Mouse (Mus musculus): Measurements from ENCODE around the gene S1pr4.

Gene S1pr4

DNA sequence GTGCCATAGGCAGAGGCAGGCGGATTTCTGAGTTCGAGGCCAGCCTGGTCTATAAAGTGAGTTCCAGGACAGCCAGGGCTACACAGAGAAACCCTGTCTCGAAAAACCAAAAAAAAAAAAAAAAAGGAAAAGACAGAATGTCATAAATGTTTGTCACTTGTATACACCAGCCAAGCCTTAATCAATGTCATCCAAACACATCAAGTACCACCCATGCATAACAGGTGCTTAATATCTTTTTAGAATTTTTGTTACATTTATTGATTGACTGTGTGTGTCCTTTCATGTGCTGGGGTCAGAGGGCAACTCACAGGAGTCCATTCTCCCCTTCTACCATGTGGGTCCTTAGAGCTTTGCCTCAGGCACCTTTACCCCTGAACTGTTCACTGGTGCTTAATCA, at the start of gene S1pr4:
S1pr4 (minus strand) TSS at position 101 of the 400 bp plus-strand sequence.
- DNase-seq (ENCODE audit: low read depth), result no peak

DNA sequence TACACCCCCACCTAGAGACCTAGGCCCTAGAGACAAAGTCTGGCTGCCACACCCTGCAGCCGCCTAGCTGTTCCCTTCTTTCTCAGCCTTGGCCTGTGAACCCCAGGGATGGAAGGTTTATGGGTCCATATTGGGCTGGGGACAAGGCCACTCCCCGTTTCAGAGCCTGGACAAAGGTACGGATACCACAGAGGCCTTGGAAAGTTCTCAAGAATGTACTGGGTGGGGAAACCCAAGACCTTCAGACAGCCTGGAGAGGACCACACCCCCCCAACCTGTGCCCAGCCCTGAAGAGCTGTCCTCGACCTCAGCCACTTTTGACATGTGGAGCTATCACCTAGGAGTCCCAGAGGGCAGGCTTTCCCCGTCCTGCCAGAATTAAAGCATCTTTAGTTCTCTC, 49.0 kb upstream of the S1pr4 start:
- DNase-seq (ENCODE audit: low read depth), result no peak

DNA sequence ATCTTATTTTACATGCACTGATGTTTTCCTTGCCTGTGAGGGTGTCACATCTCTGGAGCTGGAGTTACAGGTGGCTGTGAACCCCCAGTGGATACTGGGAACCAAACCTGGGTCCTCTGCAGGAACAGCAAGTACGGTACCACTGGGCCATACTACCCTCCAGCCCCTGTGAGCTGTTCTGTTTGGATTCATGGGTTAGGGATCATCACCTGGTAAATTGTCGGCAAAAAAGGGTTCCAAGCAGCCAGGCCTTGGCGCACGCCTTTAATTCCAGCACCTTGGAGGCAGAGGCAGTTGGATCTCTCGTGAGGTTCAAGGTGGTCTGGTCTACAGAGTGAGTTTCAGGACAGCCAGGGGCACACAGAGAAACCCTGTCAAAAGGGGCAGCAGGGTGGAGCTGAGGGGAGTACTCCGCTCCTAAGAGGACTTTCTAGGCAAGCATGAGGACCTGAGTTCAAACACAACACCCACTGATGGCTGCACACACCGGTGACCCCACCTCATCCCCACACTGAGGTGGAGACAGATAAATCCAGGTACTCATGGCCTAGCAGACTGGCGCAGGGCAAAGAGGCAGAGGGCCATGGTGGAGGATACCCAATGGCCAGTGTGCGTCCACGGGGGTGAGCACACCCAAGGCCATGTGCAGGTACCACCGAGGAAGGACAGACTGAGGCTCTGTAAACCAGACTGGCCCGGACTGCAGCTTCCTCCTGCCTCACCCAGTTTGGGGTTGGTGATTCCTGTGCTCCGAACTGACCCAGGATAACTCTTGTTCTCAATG, 47.0 kb upstream of the S1pr4 start:
- no peak for DNase-seq (ENCODE audit: low read depth)

DNA sequence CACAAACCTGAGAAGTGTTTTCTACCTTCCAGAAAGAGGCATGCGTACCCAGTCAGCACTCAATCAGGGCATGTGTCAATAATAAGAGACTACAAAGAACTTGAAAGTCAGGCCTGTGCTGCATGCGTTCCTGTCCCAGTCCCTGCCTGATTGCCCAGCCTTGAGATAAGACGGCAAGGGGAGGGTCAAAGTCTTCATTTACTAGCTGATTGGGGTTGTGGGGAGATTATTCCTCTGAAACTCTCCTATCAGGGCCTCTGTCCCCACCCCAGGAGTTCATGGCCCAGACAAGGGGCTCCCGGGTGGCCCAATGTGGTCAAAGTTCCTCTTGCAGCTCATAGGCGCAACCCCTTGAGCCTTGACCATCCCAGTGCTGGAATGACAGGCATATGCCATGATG, 46.4 kb upstream of the S1pr4 start:
- DNase-seq (ENCODE audit: low read depth), result no peak

DNA sequence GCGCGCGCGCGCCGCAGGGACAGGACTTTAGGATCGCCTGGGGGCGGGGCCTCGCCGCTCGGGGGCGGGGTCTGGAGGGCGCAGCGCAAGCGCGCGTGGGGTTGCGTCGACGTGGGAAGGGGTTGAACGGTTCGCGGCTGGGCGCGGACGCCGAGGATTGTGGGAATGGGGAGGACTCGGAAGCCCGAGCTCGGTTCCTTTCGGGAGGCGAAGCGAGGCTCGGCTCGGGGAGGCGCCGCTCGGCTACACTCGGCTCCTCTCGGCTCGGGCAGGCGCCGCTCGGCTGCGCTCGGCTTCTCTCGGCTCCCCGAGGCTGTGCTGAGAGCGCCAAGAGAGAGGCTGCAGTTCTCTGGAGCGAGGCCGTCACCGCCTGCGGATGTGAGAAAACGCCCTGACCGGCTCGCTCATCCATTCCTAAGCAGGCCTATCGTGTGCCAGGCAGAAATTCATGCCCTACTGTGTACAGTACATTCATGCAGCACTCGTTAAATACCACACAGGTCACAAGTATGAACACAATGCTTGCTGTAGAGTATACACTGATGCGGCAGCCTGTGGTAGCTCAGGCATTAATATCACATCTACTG, 45.3 kb upstream of the S1pr4 start, which contains the start of gene Gna11:
Gna11 (minus strand) TSS at position 30 of the 587 bp plus-strand sequence.
- peak; percentile 99 for DNase-seq (ENCODE audit: low read depth)

DNA sequence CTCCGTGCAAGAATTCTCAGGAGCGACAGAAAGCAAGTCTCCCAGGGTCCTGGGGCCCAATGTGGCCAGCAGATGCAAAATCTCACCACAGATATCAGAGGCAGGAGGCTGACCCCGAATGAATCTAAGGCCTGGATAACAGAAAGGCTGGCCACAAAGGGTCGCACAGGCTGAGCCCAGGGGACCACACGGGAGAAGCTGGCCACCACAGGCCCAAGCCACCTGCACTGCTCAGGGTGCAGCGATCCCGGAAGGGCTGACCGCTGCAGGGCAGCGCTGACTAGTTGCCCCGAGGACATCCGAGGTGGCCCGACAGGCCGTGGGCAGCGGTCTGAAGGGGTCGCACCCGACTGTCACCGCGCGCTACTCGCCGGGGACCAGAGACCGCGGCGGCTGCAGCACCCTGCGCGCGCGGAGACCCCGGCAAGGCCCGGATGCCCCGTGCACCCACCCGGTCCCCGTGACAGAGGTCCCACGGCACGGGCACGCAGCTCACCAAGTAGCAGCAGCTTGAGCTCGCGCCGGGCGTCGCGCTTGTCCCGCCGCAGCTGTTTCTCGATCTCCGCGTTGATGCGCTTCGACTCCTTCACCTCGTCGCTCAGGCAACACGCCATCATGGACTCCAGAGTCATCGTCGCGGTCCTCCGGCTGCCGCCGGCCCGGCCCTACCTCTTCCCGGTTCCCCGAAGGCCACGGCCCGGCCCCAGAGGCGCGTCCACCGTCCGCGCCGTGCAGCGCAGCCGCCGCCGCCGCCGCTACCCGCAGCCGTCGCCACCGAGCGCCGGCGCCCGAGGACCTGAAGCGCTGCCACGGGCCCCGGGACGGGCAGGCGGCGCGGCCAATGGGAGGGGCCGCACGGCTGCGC, 44.6 kb upstream of the S1pr4 start:
- DNase-seq (ENCODE audit: low read depth), result no peak

DNA sequence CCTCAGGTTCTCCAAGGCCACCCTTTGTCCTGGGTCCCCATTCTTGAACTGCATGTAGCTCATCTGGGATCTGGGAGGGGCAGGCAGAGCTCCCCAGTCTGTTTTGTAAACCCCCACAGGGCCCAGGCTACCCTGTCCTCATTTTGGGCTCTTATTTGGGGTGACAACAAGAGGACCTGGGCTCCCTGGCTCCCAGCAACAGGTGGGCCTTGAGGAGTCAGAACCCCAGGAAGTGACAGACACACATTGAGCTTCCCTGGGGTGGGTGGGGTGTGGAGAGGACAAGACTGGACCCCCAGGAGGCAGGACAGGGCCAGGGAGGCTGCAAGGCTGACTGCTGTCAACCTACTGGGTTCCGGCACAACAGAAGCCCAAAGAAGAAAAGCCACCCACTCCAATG, 43.7 kb upstream of the S1pr4 start:
- DNase-seq (ENCODE audit: low read depth), result no peak

DNA sequence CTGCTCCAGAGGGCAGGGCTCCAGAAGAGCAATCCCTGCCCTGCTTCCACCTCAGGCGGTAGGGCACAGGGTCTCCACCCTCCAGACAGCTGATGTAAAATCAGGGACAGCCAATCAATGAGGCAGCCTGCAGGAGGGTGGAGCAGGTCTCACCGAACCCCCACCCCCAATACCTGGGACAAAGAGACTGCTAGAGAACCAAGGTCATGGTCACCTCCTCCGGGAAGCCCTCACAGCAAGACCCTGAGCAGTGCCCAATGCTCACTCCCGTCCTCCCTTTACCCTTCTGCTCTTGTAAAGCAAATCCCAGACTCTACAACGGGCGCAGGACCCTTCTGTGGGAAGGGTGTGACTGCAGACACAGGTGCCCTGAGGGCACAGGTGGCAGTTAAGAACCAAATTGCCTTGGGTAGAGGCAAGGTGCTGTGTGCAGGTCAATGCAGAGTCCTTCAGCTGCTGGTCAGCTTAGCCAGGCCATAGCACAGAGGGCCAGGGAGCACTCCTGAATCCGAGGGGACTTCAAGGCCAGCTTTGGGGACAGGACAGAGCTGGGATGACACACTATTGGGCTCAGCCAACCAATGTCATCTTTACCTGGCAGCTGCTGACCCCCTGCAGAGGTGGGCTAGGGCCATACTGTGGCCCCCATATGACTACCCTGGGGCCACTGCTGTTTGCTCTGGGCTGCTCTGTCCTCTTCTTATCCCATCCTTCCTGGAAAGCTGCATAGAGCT, 43.0 kb upstream of the S1pr4 start:
- no peak for DNase-seq (ENCODE audit: low read depth)

DNA sequence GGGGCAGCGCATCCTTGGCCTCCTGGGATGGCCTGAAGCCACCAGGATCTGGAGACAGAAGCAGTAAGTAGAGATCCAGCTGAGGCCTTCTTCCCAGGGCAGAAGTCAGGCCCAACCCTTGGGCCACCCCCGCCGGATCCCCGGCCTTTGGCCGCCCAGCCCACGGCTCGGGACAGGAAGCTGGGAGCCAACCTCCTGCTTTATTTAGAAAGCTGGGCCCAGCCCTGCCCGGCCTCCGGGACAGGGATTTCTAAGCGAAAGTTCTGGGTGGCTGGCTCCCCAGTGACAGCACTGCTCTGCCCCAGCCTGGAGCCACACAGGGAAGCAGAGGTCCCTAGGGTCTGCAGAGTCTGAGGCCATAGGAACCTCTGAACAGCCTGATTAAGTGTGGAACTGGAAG, 41.9 kb upstream of the S1pr4 start:
- no peak for DNase-seq (ENCODE audit: low read depth)

DNA sequence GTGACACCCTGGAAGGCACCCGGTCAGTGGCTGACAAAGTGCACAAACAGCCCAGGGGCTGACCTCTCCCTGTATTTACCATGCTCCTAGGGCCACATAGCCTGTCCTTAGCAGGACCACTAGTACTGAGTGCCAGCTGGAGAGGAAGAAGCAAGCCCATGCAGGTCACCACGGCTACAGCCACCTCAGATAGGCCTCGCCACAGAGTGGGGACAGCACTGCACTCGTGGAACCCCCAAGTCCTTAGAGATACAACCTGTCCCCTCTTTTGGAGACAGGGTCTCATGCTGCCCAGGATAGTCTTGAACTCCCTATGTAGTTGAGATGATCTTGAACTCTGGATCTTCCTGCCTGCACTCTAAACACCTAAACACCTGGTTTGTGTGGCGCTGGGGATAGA, 41.4 kb upstream of the S1pr4 start:
- DNase-seq (ENCODE audit: low read depth), result no peak

DNA sequence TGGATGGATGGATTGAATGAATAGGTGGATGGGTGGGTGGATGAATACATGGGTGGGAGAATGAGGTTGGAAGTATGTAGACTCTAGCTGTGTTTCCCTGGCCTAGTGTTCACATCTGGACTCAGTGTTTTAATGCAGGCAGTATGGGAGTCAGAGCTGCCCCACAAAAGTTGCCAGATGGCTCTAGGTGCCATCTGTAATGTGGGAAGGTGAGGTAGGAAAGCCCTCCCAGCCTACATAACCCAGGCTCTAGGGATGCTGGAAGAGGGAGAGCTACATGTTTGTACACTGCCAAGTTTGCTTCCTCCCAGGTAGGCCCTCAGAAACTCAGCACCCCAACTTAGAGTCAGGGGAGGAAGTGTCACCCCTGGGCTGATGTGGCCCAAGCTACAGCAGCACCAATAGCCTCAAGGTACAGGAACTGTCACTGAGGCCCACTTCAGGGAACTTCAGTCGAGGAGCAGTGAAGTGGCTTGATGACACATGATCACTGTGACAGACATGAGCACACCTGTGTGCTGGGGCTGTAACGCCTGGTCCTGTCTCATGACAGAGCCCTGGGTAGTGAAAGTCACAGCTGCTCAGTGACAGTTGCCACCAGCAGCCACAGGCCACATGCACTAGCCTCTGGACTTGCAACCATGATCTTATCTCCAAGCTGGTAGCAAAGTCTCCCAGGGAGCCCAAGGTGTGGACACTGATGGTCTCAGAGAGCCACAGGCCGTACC, 38.6 kb upstream of the S1pr4 start:
- no peak for DNase-seq (ENCODE audit: low read depth)

DNA sequence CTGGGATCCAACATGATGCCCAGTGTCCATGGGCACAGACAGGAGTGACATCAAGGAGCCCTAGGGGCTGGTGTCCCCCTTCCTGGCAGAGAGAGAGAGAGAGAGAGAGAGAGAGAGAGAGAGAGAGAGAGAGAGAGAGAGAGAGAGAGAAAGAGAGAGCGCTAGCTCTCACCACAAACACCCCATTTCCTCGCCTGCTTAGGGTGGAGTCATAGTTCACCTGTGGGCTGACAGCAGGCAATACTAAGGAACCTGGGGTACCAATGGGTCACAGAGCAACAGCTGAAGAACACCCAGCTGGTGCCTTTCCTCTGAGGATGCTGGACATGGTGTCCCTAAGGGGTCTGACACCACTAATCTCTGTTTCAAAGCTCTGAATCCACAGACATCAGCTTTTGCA, 37.5 kb upstream of the S1pr4 start:
- DNase-seq (ENCODE audit: low read depth), result peak; percentile 37

DNA sequence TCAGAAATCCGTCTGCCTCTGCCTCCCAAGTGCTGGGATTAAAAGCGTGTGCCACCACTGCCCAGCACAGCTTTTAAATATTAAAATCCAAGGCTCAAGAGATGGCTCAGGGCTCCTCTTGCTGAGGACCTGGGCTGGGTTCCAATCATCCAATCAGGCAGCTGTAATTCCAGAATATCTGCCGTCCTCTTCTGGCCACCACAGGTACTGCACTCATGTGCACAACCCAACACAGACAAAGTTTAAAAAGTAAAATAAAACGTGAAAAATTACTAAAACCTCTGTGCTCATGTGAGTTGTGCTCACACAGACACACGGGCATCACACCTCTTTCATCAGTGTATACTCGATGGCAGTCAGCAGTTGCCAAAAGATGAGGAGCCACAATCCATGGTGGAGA, 36.8 kb upstream of the S1pr4 start:
- no peak for DNase-seq (ENCODE audit: low read depth)

DNA sequence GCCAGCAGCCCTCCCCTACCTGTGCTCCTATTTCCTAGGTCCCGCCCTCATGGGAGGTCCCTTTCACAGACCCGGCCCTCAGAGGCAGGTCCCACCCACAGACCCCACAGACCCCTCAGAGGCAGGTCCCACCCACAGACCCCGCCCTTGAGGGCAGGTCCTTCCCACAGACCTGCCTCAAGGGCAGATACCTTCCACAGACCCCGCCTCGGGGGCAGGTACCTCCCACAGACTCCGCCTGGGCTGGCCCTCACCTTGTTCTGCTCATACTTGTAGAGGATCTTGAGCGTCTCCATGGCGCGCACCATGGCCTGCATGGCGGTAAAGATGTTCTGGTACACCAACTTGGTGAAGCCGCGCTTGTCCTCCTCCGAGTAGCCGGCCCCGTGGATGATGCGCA, 34.9 kb upstream of the S1pr4 start:
- no peak for DNase-seq (ENCODE audit: low read depth)

DNA sequence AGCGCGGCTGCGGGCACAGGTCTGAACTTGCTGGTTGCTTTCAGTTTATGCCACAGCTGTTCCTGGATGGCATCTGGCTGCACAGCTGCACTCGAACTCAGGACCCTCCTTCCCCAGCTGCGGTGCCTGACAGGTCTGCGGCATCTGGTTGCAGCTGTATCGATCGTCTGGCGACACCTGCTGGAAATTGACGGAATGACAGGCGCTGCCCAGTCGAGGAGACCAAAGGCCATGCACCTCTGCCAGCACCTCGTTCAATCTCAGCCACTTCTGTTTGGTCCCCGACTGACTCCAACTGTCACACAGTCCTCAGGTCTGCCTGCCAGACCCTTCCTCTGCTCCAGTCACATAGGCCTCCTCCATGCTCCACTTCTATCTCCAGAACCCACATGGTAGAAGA, 26.8 kb upstream of the S1pr4 start:
- peak; percentile 92 for DNase-seq (ENCODE audit: low read depth)

DNA sequence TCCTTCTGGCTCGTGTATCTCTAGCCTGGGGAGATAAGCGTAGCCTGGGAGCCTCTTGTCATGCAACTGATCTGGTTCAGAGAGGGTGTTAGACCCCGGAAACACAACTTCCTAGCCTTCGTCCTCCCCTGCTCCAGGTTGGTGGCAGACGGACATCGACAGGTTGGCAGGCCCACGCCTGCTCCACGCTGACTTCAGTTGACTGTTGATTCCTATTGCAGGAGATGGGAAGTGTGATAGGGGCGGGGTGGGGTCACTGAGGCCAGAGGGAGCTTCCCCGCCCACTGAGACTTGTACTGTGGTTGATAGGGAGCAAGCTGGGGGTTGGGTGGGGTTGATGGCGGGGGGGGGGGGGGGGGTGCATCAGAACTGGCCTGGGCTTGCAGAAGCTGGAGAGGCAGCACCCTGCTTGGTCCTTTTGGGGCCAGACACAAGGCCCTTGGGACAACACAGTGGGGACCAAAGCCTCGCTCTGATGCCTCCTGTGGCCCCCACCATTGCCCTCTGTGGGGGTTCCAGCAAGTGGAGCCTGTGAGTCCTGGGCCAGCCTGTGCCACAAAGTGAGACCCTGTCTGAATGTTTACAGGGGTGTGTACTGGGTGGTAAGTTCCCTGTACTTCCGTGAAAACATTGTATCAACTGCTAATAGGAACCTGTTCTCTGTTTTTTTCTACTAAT, 25.2 kb upstream of the S1pr4 start:
- no peak for DNase-seq (ENCODE audit: low read depth)

DNA sequence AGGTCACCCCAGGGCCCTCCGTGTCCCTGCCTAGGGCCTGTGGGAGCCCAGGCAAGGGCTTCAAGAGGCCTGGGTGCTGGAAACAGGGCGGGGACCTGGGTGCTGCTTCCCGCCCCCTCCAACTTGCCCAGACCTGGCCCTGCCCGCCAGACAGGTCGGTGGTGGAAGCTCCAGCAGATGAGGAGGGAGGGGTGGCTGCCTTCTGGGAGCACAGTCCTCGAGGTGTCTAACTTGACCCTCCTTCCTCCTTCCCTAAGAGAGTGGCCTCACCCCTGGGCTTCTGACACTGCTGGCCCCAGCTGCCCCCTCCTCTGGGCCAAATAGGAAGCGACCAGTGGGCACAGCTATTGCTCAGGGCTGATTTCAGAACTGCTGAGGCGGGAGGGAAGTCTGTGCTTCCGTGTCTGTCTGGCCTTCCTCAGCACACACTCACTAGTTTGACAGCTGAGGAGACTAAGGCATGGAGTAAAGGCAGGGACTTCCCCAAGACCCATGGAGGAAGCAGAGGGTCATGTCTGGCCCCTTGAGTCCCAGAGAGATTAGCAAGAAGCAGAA, 24.2 kb upstream of the S1pr4 start, which contains the start of gene Gna15:
Gna15 (minus strand) TSS at position 175 of the 555 bp plus-strand sequence.
- no peak for DNase-seq (ENCODE audit: low read depth)

DNA sequence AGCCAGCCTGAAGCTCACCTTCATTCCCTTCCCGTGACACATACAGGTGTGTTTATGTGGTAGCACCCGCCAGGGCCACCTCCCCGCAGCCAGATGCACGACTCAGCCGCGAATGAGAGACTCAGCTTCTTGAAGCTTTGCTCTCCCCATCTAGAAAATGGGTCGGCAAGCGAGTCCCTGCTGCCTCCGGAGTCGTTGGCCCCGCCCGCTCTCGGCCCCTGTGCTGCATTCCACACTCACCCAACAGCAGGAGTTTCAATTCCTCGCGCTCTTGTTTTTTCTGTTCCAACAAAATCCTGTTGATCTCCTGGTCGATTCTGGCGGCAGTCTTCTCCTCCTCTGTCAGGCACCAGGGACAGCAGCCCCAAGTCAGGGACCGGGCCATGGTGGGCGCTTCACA, 23.6 kb upstream of the S1pr4 start:
- DNase-seq (ENCODE audit: low read depth), result no peak

DNA sequence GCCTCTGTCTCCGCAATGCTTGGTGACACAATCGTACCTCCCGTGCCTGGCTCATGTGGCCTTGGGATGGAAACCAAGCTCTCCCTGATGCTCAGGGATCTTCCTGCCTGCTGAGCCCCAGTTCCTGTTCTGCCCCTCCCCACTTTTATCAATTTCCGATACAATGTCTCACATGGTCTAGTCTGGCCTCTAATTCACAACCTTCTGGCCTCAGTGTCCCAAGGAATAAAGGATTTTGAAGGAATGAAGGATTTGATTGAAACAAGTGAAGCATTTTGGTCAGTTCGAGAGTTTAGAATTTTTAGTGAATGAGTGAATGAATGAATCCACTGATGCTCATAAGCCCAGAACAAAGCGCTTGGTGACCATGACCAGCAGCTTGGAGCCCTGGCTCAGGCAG, 23.2 kb upstream of the S1pr4 start:
- no peak for DNase-seq (ENCODE audit: low read depth)

DNA sequence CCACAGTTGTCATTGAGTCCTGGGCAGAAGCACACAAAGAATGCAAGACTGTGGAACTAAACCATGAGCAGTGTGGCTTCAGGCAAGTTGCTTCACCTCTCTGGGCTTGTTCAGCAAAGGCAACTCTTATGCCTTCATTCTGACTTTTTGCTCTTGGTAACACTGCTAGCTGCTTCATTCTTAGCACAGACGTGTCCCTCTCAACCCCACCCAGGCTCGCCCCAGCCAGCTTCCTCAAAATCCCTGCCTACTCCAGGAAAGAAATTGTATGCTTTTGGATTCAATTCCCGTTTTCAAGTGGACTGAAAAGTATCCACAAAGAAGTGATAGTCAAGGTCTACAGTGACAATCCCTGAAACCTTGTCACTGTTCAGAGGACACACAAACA, 20.0 kb upstream of the S1pr4 start:
- DNase-seq (ENCODE audit: low read depth), result no peak

Data from naive thymus-derived CD4-positive, alpha-beta T cell, adult 2 months (primary cell).